Mouse (Mus musculus) heart, postnatal 0 days (tissue): Measurements from ENCODE around the gene Gramd1c.

Experiments used
- CTCF ChIP-seq: IDR thresholded peaks from 2 replicates; pipeline ENCODE4 v1.5.1; 2016; ENCODE audit warnings: antibody characterized with exemption, control low read depth, low read depth
- EP300 ChIP-seq: IDR thresholded peaks from 2 replicates; pipeline ENCODE4 v1.6.1; 2016; ENCODE audit warnings: antibody characterized with exemption, low read depth

DNA sequence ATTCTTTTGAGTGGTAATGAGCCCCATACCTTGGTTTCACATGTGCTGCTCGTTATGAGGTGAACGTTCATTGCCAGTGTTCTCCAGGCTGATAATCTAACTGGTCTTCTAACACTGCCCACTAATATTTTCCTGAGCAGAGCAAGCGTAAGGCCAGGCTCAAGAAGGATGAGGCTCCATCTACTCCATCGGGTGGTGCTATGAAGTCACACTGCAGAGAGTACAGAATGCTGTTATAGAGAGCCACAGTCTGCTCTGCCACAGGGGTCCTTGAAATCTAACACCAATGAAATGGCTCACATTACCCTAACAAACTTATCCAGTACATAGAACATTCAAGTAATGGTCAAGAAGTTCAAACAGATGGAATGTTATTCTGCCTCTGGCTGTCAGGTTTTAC is 105.1 kb downstream of the Gramd1c start:
- no peak for TF ChIP-seq CTCF
- TF ChIP-seq EP300: no peak
